ENCODE assay signal across 9 mouse cellular contexts in the genomic region with DNA sequence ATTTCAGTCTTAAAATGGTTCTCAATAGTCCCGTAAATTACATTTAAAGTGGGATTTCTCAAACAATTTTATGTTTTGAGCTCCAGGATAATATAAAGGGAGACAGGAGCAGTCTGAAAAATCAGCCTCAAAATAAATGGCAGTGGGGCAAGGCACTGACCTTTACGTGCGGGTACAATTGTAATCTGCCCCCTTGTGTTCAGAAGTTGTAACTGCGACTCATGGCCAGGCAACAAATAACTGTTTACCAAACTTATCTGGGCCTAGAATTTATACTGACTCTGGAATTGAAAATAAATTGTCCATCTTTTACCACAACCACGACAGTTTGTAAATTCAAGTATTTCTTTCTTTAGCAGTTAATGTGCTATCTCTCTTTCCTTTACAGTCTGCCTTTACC. TPM values are rescaled to one million over a fixed set of nuclear protein-coding genes. Genes with fewer than 3 reads are reported as not detected.
DNase-seq lines count a peak whose midpoint lies in the region; ATAC-seq and TF ChIP-seq lines count a peak whose summit lies in the region.
"Had no signal": no experiment of that assay in that cellular context is flagged by ENCODE, and none has a peak within 500 bp of the region (broad histone marks: within the 10 kb centered on the region; RNA-seq: fewer than 3 reads in every experiment).

No protein-coding gene starts in this region.

- H3K9me3 ChIP-seq in intestine, postnatal 0 days (ENCODE audit: control insufficient read depth) = no peaks in the 10 kb centered on the region
- H3K9me3 ChIP-seq in intestine, embryonic 16.5 days (ENCODE audit: control insufficient read depth, low read length) = no peaks in the 10 kb centered on the region
- no peaks in the 10 kb centered on the region for H3K9me3 ChIP-seq in E14TG2a.4 (ENCODE audit: low read length)

- no peak overlapping the region for H3K9ac ChIP-seq in intestine, postnatal 0 days (ENCODE audit: low read depth, low read length)
- no peak overlapping the region for H3K9ac ChIP-seq in intestine, embryonic 16.5 days (ENCODE audit: low read depth, low read length)

- peak; percentile 51 for DNase-seq in 3T3-L1 (ENCODE audit: low read depth, low spot score)
- DNase-seq in embryo, embryonic 11.5 days (ENCODE audit: low read depth, low spot score) = peak; percentile 16
- no peak for DNase-seq in frontal cortex, postnatal 36 days (ENCODE audit: low spot score in 2 of 2)
- no peak for DNase-seq in left cerebral cortex, postnatal 36 days (ENCODE audit: low spot score in 2 of 2)
- DNase-seq in left cerebral cortex, postnatal 25 days (ENCODE audit: low spot score in 2 of 2) = no peak

- H3K4me3 ChIP-seq in intestine, postnatal 0 days (ENCODE audit: low read depth, low read length) = no peak overlapping the region
- H3K4me3 ChIP-seq in intestine, embryonic 16.5 days (ENCODE audit: low read length) = no peak overlapping the region
- no peak overlapping the region for H3K4me3 ChIP-seq in E14TG2a.4 (replicated peaks; ENCODE audit: low read length)
- H3K4me3 ChIP-seq: megakaryocyte, embryonic 14.5 days had no signal

- intact Hi-C loops in left cerebral cortex, postnatal 36 days (cut with DNase I) = no loop called here
- intact Hi-C loops in left cerebral cortex, postnatal 25 days (cut with DNase I) = no loop called here

- no peak overlapping the region for H3K4me2 ChIP-seq in intestine, postnatal 0 days (replicated peaks; ENCODE audit: low read depth)
- H3K4me2 ChIP-seq in intestine, embryonic 16.5 days (ENCODE audit: low read depth, low read length) = no peak overlapping the region

- no peak for ATAC-seq in intestine, postnatal 0 days
- no peak for ATAC-seq in intestine, embryonic 16.5 days

- WGBS in intestine, postnatal 0 days = 18% methylated on average over 5 of the region's 5 CpGs
- WGBS in intestine, embryonic 16.5 days = 13% methylated on average over 5 of the region's 5 CpGs

- H3K27ac ChIP-seq in intestine, postnatal 0 days (ENCODE audit: low read depth, low read length) = no peak overlapping the region
- H3K27ac ChIP-seq in intestine, embryonic 16.5 days (ENCODE audit: low read length) = no peak overlapping the region

- TF ChIP-seq CTCF in intestine, postnatal 0 days (IDR thresholded peaks at IDR 0.05; ENCODE audit: low read depth) = peak; percentile 79
- TF ChIP-seq CTCF in E14TG2a.4 (conservative IDR thresholded peaks at IDR 0.05; ENCODE audit: low read length) = peak; percentile 95

- H3K4me1 ChIP-seq in intestine, postnatal 0 days (replicated peaks; ENCODE audit: control insufficient read depth, insufficient read depth, low read length) = no peaks in the 10 kb centered on the region
- no peaks in the 10 kb centered on the region for H3K4me1 ChIP-seq in intestine, embryonic 16.5 days (ENCODE audit: control insufficient read depth, insufficient read depth, low read length)
- H3K4me1 ChIP-seq in E14TG2a.4 (replicated peaks; ENCODE audit: low read depth, low read length) = no peaks in the 10 kb centered on the region
- H3K4me1 ChIP-seq: megakaryocyte, embryonic 14.5 days had no signal

- no peaks in the 10 kb centered on the region for H3K36me3 ChIP-seq in intestine, postnatal 0 days (ENCODE audit: control insufficient read depth, insufficient read depth)
- H3K36me3 ChIP-seq in intestine, embryonic 16.5 days (ENCODE audit: control insufficient read depth, insufficient read depth, low read length) = no peaks in the 10 kb centered on the region
- no peaks in the 10 kb centered on the region for H3K36me3 ChIP-seq in E14TG2a.4 (ENCODE audit: insufficient read depth, low read length)

- H3K27me3 ChIP-seq in intestine, postnatal 0 days (replicated peaks; ENCODE audit: control insufficient read depth, insufficient read depth, low read length) = no peaks in the 10 kb centered on the region
- no peaks in the 10 kb centered on the region for H3K27me3 ChIP-seq in intestine, embryonic 16.5 days (replicated peaks; ENCODE audit: control insufficient read depth, insufficient read depth, low read length)
- H3K27me3 ChIP-seq in E14TG2a.4 (ENCODE audit: insufficient read depth, low read length) = no peaks in the 10 kb centered on the region
- H3K27me3 ChIP-seq: megakaryocyte, embryonic 14.5 days had no signal

RNA-seq across cellular contexts. Expression of a gene that starts 17.8 kb away (rescaled TPM):
- polyA plus RNA-seq in intestine, postnatal 0 days (2015; fragmentation: Nextera tagmentation; extraction: Ambion mirVana) = not detected in 2 replicates
- polyA plus RNA-seq in intestine, embryonic 16.5 days (2015; fragmentation: Nextera tagmentation; extraction: Ambion mirVana) = not detected in 2 replicates
- not detected for total RNA-seq in left cerebral cortex, postnatal 36 days (2021)
- total RNA-seq in left cerebral cortex, postnatal 25 days (2021) = not detected

RNA-seq across cellular contexts. Expression of a gene that starts 22.6 kb away (rescaled TPM):
- polyA plus RNA-seq in intestine, postnatal 0 days (2015; fragmentation: Nextera tagmentation; extraction: Ambion mirVana) = not detected in 2 replicates
- not detected in 2 replicates for polyA plus RNA-seq in intestine, embryonic 16.5 days (2015; fragmentation: Nextera tagmentation; extraction: Ambion mirVana)
- total RNA-seq in left cerebral cortex, postnatal 36 days (2021) = not detected
- not detected for total RNA-seq in left cerebral cortex, postnatal 25 days (2021)

RNA-seq across cellular contexts. Expression of a gene that starts 25.5 kb away (rescaled TPM):
- polyA plus RNA-seq in intestine, postnatal 0 days (2015; fragmentation: Nextera tagmentation; extraction: Ambion mirVana) = not detected in 2 replicates
- polyA plus RNA-seq in intestine, embryonic 16.5 days (2015; fragmentation: Nextera tagmentation; extraction: Ambion mirVana) = not detected in 2 replicates
- total RNA-seq in left cerebral cortex, postnatal 36 days (2021) = not detected
- not detected for total RNA-seq in left cerebral cortex, postnatal 25 days (2021)

RNA-seq across cellular contexts. Expression of a gene that starts 26.4 kb away (rescaled TPM):
- polyA plus RNA-seq in intestine, postnatal 0 days (2015; fragmentation: Nextera tagmentation; extraction: Ambion mirVana) = not detected in 2 replicates
- not detected in 2 replicates for polyA plus RNA-seq in intestine, embryonic 16.5 days (2015; fragmentation: Nextera tagmentation; extraction: Ambion mirVana)
- not detected for total RNA-seq in left cerebral cortex, postnatal 36 days (2021)
- not detected for total RNA-seq in left cerebral cortex, postnatal 25 days (2021)

RNA-seq across cellular contexts. Expression of a gene that starts 31.4 kb away (rescaled TPM):
- polyA plus RNA-seq in intestine, postnatal 0 days (2015; fragmentation: Nextera tagmentation; extraction: Ambion mirVana) = not detected in 2 replicates
- polyA plus RNA-seq in intestine, embryonic 16.5 days (2015; fragmentation: Nextera tagmentation; extraction: Ambion mirVana) = not detected in 2 replicates
- total RNA-seq in left cerebral cortex, postnatal 36 days (2021) = not detected
- total RNA-seq in left cerebral cortex, postnatal 25 days (2021) = not detected

Comparison
In these comparisons a context has a peak if more than half of its experiments do, and no peak if none do; other contexts are left out.
1. DNase-seq: peak in 3T3-L1 (single experiment) and embryo, embryonic 11.5 days (single experiment); none in frontal cortex, postnatal 36 days (0 of 2), left cerebral cortex, postnatal 36 days (0 of 2) and left cerebral cortex, postnatal 25 days (0 of 2).